Mouse (Mus musculus): ENCODE data around the gene Gch1. TPM values are rescaled to one million over a fixed set of nuclear protein-coding genes. Genes with fewer than 3 reads are reported as not detected.

The Gch1 gene
- total and polyA plus RNA-seq, 3 experiments, result 4.4 to 6.6 TPM; not detected in 1

GRCm38 (mm10) chr14:47104246-47105173 lies 84.7 kb downstream of the Gch1 start (continued):
- TF ChIP-seq UBTF (IDR thresholded peaks at IDR 0.05; ENCODE audit: borderline replicate concordance, insufficient read depth, low read depth, low read length) (no peak), TAL1 (IDR thresholded peaks at IDR 0.05; ENCODE audit: low read length) (no peak), MXI1 (IDR thresholded peaks at IDR 0.05; ENCODE audit: low read depth, low read length) (no peak), HCFC1 (IDR thresholded peaks at IDR 0.05; ENCODE audit: low read depth, low read length) (no peak), SIN3A (IDR thresholded peaks at IDR 0.05; ENCODE audit: low read length) (no peak), CHD2 (IDR thresholded peaks at IDR 0.05; ENCODE audit: low read length) (no peak), ZMIZ1 (IDR thresholded peaks at IDR 0.05; ENCODE audit: low read depth, low read length) (no peak)

Other genes with a start within 250 kb of the Gch1 start
- gene Wdhd1, start 87.4 kb upstream of the Gch1 start, total RNA-seq (2012; rRNA removed), result 49.1 and 51.6 TPM in 2 replicates
- gene Wdhd1, start 87.4 kb upstream of the Gch1 start, polyA plus RNA-seq (2012; ENCODE audit: insufficient read depth in 1 of 2, insufficient read length in 2 of 2, low read depth in 1 of 2, low replicate concordance in 2 of 2, missing spikeins in 1 of 2), result 10 to 100 TPM in 1 of 2 experiments, not detected in 1; 91.5 TPM
- gene Socs4, start 87.5 kb upstream of the Gch1 start, total RNA-seq (2012; rRNA removed), result 8.7 and 8.8 TPM in 2 replicates
- 10 to 100 TPM; 13.9 to 21.0 TPM for gene Socs4, start 87.5 kb upstream of the Gch1 start, polyA plus RNA-seq (2012; ENCODE audit: insufficient read depth in 1 of 2, insufficient read length in 2 of 2, low read depth in 1 of 2, low replicate concordance in 2 of 2, missing spikeins in 1 of 2)
- 33.8 and 37.8 TPM in 2 replicates for gene Mapk1ip1l, start 108.9 kb upstream of the Gch1 start, total RNA-seq (2012; rRNA removed)
- 100 to 1,000 TPM in 1 of 2 experiments, 10 to 100 TPM in 1; 59.5 to 159 TPM for gene Mapk1ip1l, start 108.9 kb upstream of the Gch1 start, polyA plus RNA-seq (2012; ENCODE audit: insufficient read depth in 1 of 2, insufficient read length in 2 of 2, low read depth in 1 of 2, low replicate concordance in 2 of 2, missing spikeins in 1 of 2)
- gene Lgals3, start 178.3 kb upstream of the Gch1 start, total RNA-seq (2012; rRNA removed), result 0.12 TPM in 1 of 2 replicates, not detected in the other
- gene Lgals3, start 178.3 kb upstream of the Gch1 start, polyA plus RNA-seq (2012; ENCODE audit: insufficient read depth in 1 of 2, insufficient read length in 2 of 2, low read depth in 1 of 2, low replicate concordance in 2 of 2, missing spikeins in 1 of 2), result 1 to 10 TPM in 1 of 2 experiments, not detected in 1; 1.8 TPM
- gene Dlgap5, start 229.0 kb upstream of the Gch1 start, total RNA-seq (2012; rRNA removed), result 45.0 and 52.0 TPM in 2 replicates
- 10 to 100 TPM; 62.4 to 71.2 TPM for gene Dlgap5, start 229.0 kb upstream of the Gch1 start, polyA plus RNA-seq (2012; ENCODE audit: insufficient read depth in 1 of 2, insufficient read length in 2 of 2, low read depth in 1 of 2, low replicate concordance in 2 of 2, missing spikeins in 1 of 2)

All from MEL (cell line).